In genomic region chr15:62787753-62788152, GRCm38 (mm10) we compare ENCODE assay signal across 20 mouse cellular contexts.
"Had no signal": no experiment of that assay in that cellular context is flagged by ENCODE, and none has a peak within 500 bp of the region (broad histone marks: within the 10 kb centered on the region; RNA-seq: fewer than 3 reads in every experiment).

No protein-coding gene starts in this region.

- ATAC-seq: forebrain, embryonic 13.5 days; forebrain, embryonic 14.5 days; forebrain, embryonic 15.5 days; forebrain, embryonic 16.5 days; forebrain, postnatal 0 days had no signal

- DNase-seq: cerebellum, adult 9-10 months; cerebellum, adult 9-11 months; cerebellum, postnatal 10 days; cerebellum, postnatal 14 days; cerebellum, postnatal 25 days; cerebellum, postnatal 36 days; embryo, embryonic 11 days; forebrain, postnatal 0 days; gastrocnemius, adult 2 months; gastrocnemius, postnatal 10 days; gastrocnemius, postnatal 14 days; gastrocnemius, postnatal 25 days; gastrocnemius, postnatal 36 days; heart, adult 11 months; heart, adult 18-20 months; heart, adult 2 months had no signal
